Mouse (Mus musculus) lung, adult 2 months (tissue): ENCODE measurements around the gene Ror2.

Source experiments
- CTCF ChIP-seq: fragments of 200-500 bp; IDR thresholded peaks from 2 replicates; pipeline ENCODE4 v1.5.1; 2011; ENCODE audit warnings: mild to moderate bottlenecking, low read length, control low read depth; ENCODE audit not compliant: insufficient read depth
- POLR2A ChIP-seq: fragments of 200-500 bp; IDR thresholded peaks from 2 replicates; pipeline ENCODE4 v1.6.1; 2011; ENCODE audit warnings: low read depth, mild to moderate bottlenecking, control low read depth, low read length, borderline replicate concordance; ENCODE audit errors: extremely low read depth

DNA sequence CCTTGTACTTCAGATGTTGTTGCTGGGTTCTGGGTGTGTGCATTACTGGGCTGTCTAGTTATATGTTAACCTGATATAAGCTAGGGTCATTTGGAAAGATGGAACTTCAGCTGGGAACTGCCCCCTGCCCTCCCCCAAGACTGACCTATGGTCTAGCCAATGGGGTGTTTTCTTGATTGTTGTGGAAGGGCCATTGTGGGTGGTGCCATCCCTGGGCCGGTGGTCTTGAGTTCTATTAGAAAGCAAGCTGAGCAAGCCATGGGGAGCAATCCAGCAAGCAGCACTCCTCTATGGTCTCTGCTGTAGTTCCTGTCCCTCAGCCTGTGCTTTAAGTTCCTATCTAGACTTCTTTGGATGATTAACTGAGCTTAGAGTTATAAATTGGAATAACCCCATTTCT lies 101.1 kb downstream of the Ror2 start:
- TF ChIP-seq POLR2A (no peak), CTCF (no peak)
